Mouse (Mus musculus): Measurements from ENCODE around the gene Acox3.

The Acox3 gene

GRCm38 (mm10) chr5:35578411-35578810 is 4.4 kb upstream of the Acox3 start:
- DNase-seq, result no peak

- DNase-seq, result no peak
Measured at GRCm38 (mm10) chr5:35579247-35579893, 3.5 kb upstream of the Acox3 start.

GRCm38 (mm10) chr5:35580156-35580922 is 2.5 kb upstream of the Acox3 start:
- no peak for DNase-seq

- DNase-seq, result peak; percentile 62 to 65
Measured at GRCm38 (mm10) chr5:35583221-35583783, 462 bp downstream of the Acox3 start.

- peak; percentile 25 to 26 for DNase-seq
Measured at GRCm38 (mm10) chr5:35584259-35584658, 1.4 kb downstream of the Acox3 start.

GRCm38 (mm10) chr5:35591497-35591896 is 8.7 kb downstream of the Acox3 start:
- DNase-seq, result no peak

GRCm38 (mm10) chr5:35592081-35592736 is 9.4 kb downstream of the Acox3 start:
- peak; percentile 49 to 56 for DNase-seq

GRCm38 (mm10) chr5:35592824-35593223 is 10.0 kb downstream of the Acox3 start:
- DNase-seq, result no peak

GRCm38 (mm10) chr5:35593272-35593671 is 10.4 kb downstream of the Acox3 start:
- no peak for DNase-seq

GRCm38 (mm10) chr5:35594768-35595167 is 11.9 kb downstream of the Acox3 start:
- no peak for DNase-seq

- DNase-seq, result peak; percentile 73 to 80
Measured at GRCm38 (mm10) chr5:35595706-35596105, 12.9 kb downstream of the Acox3 start.

- no peak for DNase-seq
Measured at GRCm38 (mm10) chr5:35596169-35597160, 13.6 kb downstream of the Acox3 start.

GRCm38 (mm10) chr5:35600233-35600632 is 17.4 kb downstream of the Acox3 start:
- no peak for DNase-seq

- no peak for DNase-seq
Measured at GRCm38 (mm10) chr5:35601526-35601925, 18.7 kb downstream of the Acox3 start.

- DNase-seq, result no peak
Measured at GRCm38 (mm10) chr5:35605355-35605754, 22.5 kb downstream of the Acox3 start.

GRCm38 (mm10) chr5:35606800-35607199 is 24.0 kb downstream of the Acox3 start:
- no peak for DNase-seq

GRCm38 (mm10) chr5:35607784-35608183 is 24.9 kb downstream of the Acox3 start:
- no peak for DNase-seq

- no peak for DNase-seq
Measured at GRCm38 (mm10) chr5:35608559-35608958, 25.7 kb downstream of the Acox3 start.

GRCm38 (mm10) chr5:35609381-35609780 is 26.5 kb downstream of the Acox3 start:
- DNase-seq, result peak; percentile 13 to 15

- DNase-seq, result no peak
Measured at GRCm38 (mm10) chr5:35609971-35610370, 27.1 kb downstream of the Acox3 start.

GRCm38 (mm10) chr5:35610381-35610780 is 27.5 kb downstream of the Acox3 start:
- no peak for DNase-seq

GRCm38 (mm10) chr5:35611170-35611569 is 28.3 kb downstream of the Acox3 start:
- no peak for DNase-seq
